Mouse (Mus musculus): ENCODE data around the gene Pla2g12b. TPM values are rescaled to one million over a fixed set of nuclear protein-coding genes. Genes with fewer than 3 reads are reported as not detected.
A peak's percentile ranks its signal among the peaks of the same experiment; 100 is the strongest.

Gene Pla2g12b
- total RNA-seq, 2 experiments from 2014 or later = not detected

DNA sequence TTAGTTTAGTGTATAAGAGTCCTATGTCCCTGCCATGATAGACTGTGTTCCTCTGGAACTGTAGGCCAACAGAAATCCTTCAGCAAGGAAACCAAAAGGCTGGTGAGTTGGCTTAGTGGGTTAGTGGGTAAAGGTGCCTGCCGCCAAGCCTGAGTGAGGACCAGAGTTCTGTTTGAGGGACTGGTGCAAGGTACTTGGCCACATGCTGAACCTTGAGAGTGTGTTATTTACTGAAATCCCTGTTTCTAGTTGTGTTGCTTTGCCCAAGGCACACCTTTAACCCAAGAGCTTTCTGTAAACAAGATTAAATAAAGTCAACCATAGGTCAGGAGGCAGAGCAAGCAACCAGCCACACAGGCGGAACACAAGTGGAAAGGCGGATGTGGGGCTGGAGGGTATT lies 62.1 kb downstream of the Pla2g12b start:
- no peak for DNase-seq (ENCODE audit: low spot score in 2 of 2)

DNA sequence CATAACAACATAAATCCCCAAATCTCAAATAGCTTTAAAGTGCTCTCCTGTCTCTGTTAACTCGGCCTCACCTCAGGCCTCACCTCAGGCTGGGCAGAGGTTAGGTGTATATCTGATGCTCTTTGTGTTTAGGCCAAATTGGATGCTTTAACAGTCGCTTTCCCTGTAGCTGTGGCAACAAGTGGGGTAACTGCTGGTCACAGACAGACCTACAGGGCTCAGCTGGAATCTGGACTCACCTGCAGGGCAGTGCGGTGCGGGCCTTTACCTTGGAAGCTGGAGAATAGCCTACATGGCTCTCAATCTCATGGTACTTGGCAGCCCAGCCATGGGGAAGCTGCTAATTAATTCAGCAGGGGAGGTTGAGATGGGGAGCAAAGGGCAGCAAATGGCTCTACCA lies 63.2 kb downstream of the Pla2g12b start:
- DNase-seq (ENCODE audit: low spot score in 2 of 2) = no peak

DNA sequence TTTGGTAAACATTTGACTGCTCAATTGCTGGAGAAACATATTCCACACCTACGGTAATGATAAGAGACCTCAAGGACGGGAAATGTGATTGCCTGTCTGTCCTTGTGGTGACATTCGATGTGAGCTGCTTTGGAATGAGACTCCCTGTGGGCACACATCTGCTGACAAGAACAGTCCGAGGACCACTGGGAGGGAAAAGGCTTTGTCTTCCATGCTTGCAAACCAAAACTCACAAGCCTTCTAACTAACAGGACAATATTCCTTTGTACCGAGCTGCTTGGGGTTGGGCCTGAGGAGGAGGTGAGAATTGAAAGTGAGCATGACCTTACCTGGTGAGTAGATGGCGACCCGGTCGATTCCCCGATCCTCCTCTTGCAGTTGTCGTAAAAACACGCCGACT lies 63.8 kb downstream of the Pla2g12b start:
- no peak for DNase-seq (ENCODE audit: low spot score in 2 of 2)

DNA sequence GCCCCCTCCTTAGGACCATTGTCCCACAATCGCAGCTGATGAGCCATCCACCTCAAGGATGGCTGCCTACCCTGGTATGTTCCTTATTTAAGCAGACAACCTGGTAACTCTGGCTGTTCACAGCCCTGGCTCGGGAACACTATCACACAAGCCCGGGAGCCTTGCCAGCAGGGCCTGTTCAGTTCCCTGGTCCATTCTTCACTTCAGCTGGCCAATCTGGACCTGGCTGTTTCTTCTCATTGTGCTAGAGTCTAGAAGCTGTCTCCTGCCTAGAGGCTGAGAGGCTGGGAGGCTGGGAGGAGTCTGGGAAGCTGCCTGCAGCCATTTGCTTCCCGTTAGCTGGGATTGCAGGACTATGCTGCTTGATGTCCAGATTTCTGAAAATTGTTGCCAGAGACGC lies 67.0 kb downstream of the Pla2g12b start:
- peak in 1 of 2 experiments; percentile 29 for DNase-seq (ENCODE audit: low spot score in 2 of 2)

Other genes starting within 250 kb of the Pla2g12b start
- gene Sept10, start 181.8 kb upstream of the Pla2g12b start, total RNA-seq (2021) = 1 to 10 TPM; 7.3 to 8.5 TPM
- gene Sowahc, start 181.7 kb upstream of the Pla2g12b start, total RNA-seq (2021) = 1 to 10 TPM; 6.2 to 7.8 TPM
- 10 to 100 TPM; 58.3 to 63.9 TPM for gene P4ha1, start 80.4 kb upstream of the Pla2g12b start, total RNA-seq (2021)
- gene Gm10273, start 8.0 kb upstream of the Pla2g12b start, total RNA-seq (2021) = 10 to 100 TPM; 32.2 to 36.8 TPM
- gene Oit3, start 38.1 kb downstream of the Pla2g12b start, total RNA-seq (2021) = under 1 TPM in 1 of 2 experiments, not detected in 1; 0.32 TPM
- gene Gm10322, start 212.4 kb downstream of the Pla2g12b start, total RNA-seq (2021) = not detected
- 10 to 100 TPM; 48.0 to 51.0 TPM for gene Mcu, start 213.0 kb downstream of the Pla2g12b start, total RNA-seq (2021)

Data from layer of hippocampus, adult 18-20 months (tissue).